Mouse (Mus musculus) kidney, postnatal 25 days (tissue): ENCODE measurements around the gene Junb.

Source experiments
- DNase-seq, 2 experiments: peaks; one replicate each; pipeline ENCODE4 v3.0.0; 2021; ENCODE audit warnings: mixed read lengths in 2 of 2

Gene Junb

GRCm38 (mm10) chr8:84936962-84937546 lies 41.5 kb downstream of the Junb start, which contains the start of gene Mast1:
Gene Mast1, minus strand, starts transcription at chr8:84937359.
- peak; percentile 49 to 66 for DNase-seq

DNA sequence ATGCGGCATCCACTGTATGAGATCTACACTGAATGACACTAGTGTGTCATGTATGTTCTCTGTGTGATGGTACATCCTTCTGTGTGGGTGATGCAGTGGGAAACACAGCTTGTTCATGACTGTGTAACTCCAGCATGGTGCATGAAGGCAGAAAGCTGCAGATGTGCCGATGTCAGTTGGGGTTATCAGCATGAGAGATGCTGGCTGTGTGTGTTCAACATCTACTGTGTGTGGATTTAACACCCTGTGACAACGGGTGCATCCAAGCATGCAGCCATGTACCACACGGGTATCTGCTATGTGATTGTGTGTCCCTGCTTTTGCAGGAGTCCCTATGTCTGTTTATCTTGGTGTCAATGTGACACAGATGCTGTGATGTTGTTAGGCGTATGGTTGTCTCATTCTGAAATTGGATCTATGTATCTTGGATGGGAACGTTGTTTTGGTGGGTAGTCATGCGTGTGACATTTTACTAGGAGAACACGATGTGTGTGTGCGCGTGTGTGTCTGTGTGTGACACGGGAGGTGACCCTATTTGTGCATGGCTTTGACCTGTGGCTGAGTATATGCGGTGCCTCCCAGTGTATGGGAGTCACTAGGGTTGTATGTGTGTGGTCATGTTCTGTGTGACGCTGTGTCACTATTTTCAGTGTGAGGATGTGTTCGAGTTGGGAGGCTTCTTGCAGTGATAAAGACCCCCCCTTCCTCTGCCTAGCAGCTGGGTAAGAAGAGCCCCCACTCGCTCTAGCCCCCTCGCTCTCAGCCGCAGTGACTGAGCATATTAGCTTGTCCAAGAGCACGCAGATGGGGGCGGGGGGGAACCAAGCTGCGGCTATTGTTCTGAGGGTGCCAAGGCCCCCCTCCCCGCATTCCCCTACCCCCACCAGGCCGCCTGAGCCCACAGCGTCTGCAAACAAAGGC lies 42.2 kb downstream of the Junb start:
- DNase-seq, result no peak

GRCm38 (mm10) chr8:84935489-84935888 lies 43.0 kb downstream of the Junb start:
- DNase-seq, result no peak

DNA sequence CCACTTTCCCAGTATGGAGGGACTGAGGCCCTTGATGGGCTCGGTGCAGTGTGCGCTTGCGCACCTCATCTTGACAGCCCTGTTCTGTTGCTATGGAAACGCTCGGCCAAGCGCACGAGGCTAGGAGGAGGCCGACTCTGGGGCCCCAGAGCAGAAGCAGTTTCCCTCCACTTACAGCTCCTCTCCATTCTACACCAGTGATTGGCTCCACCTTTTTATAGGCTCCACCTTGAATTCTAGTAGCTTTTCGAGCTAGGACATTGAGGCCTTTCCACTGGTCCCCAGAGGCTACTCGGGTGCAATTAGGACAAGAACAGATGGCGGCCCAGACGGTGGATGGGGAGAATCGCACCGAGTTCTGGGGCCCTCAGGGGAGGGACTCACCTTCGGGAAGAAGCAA lies 43.7 kb downstream of the Junb start:
- DNase-seq, result no peak

GRCm38 (mm10) chr8:84933767-84934559 lies 44.6 kb downstream of the Junb start:
- DNase-seq, result no peak

DNA sequence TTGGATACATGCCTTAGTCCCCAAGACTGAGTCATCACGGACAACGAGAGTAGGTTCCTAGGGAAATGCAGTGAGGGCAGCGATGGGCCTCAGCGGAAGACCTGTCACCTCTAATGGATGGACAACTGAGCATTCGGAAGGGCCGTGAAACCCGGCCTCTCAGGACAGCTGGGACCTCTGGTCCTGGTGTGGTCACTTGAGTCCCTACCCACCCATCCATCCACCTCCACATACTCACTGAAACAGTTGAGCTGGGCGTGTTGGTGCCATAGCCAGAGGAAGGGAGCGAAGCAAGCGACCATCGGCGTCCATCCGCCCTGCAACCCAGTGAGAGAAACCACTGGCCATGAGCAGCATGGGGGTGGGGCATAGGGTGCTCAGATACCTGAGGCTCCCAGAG lies 47.9 kb downstream of the Junb start:
- DNase-seq, result no peak

GRCm38 (mm10) chr8:84928456-84929306 lies 49.8 kb downstream of the Junb start:
- DNase-seq, result peak; percentile 78 to 79

- DNase-seq, result no peak
These were observed 51.0 kb downstream of the Junb start for GRCm38 (mm10) chr8:84927513-84927912.

DNA sequence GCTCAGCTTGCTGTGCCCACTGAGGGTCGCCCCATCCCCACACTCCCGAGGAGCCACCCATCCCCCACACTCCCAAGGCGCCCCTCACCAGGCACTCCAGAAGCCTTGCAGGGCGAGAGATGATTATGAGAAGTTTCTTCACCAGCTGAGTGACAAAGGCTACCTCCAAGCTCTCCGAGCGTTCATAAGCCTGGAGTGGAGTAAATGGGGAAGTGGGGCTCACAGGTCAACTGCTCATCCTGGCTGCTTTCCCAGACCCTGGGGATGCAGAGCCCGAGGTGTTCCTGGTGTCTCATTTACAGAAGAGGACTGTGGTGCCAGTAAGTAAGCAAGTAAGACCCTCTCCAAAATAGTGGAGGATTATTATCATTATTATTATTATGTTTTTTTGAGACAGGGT lies 53.0 kb downstream of the Junb start:
- DNase-seq, result no peak
